Mouse (Mus musculus) embryonic facial prominence, embryonic 12.5 days (tissue): Measurements from ENCODE around the gene Vmn1r37. TPM values are rescaled to one million over a fixed set of nuclear protein-coding genes. Genes with fewer than 3 reads are reported as not detected.
"Not testable (repeated sequence)": the region's sequence is repeated elsewhere in the genome, so short reads cannot be mapped to it uniquely, and the experiment has no call there.

Experiments
- ATAC-seq: fragments of 200-750 bp; cut with Nextera tagmentation; 2 replicates; pipeline ENCODE4 v1.8.0; 2017; ENCODE audit not compliant: insufficient number of reproducible peaks, insufficient read depth, low FRiP score, low TSS enrichment
- H3K27ac ChIP-seq: fragments of 300-500 bp; sonication (generic); 2 replicates; pipeline ENCODE4 v1.5.1; 2016; ENCODE audit warnings: mild to moderate bottlenecking
- H3K27me3 ChIP-seq: fragments of 300-500 bp; sonication (generic); 2 replicates; pipeline ENCODE4 v1.6.1; 2016; ENCODE audit warnings: mild to moderate bottlenecking, moderate library complexity
- H3K36me3 ChIP-seq: fragments of 300-500 bp; sonication (generic); 2 replicates; pipeline ENCODE4 v1.6.1; 2016; ENCODE audit warnings: mild to moderate bottlenecking
- H3K4me1 ChIP-seq: fragments of 300-500 bp; sonication (generic); 2 replicates; pipeline ENCODE4 v1.6.1; 2016
- H3K4me2 ChIP-seq: fragments of 300-500 bp; sonication (generic); replicated peaks from 2 replicates; pipeline ENCODE4 v1.6.1; 2016; ENCODE audit warnings: mild to moderate bottlenecking, moderate library complexity
- H3K4me3 ChIP-seq: fragments of 300-500 bp; sonication (generic); 2 replicates; pipeline ENCODE4 v1.5.1; 2016; ENCODE audit warnings: mild to moderate bottlenecking
- H3K9ac ChIP-seq: fragments of 300-500 bp; sonication (generic); 2 replicates; pipeline ENCODE4 v1.6.1; 2016; ENCODE audit warnings: mild to moderate bottlenecking, moderate library complexity
- H3K9me3 ChIP-seq: fragments of 300-500 bp; sonication (generic); 2 replicates; pipeline ENCODE4 v1.6.1; 2016; ENCODE audit warnings: mild to moderate bottlenecking, moderate library complexity
- WGBS: fragments of 180-500 bp; shearing (Covaris S2); methylation state at CpG from one replicate; pipeline ENCODE4 v1.1.7; 2016; 5-methylcytosine and 5-hydroxymethylcytosine counted together
- polyA plus RNA-seq: library from polyadenylated mRNA; unstranded; fragments of >200 nt; fragmentation: Nextera tagmentation; extraction: Ambion mirVana; gene quantifications from 2 replicates; pipeline ENCODE4 v1.2.1, GENCODE M21; 2016

Gene Vmn1r37
- not detected in 2 replicates for polyA plus RNA-seq

DNA sequence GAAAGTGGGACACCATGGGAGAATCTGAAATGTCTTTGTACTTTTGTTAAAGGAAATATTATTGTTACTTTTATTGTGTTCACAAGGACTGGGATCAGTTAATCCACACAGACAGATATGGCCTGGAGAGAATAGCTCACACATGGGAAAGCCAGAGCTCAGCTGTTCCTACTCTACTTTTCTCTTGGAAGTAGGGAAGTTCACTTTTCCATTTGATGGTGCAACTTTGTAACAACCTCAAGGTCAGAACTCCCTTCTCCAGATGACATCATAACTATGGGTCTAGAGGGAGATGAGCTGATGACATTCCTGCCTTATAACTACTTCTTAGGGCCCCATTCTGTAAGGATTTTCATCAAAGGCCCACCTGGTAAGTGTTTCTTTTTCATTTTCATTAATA is at the start of gene Vmn1r37:
TSS of gene Vmn1r37 (plus strand) at position 301 of the 400 bp plus-strand sequence.
- not testable (repeated sequence) for ATAC-seq, H3K9ac ChIP-seq, H3K4me3 ChIP-seq, H3K27ac ChIP-seq, H3K36me3 ChIP-seq, H3K4me1 ChIP-seq, H3K9me3 ChIP-seq, H3K4me2 ChIP-seq, H3K27me3 ChIP-seq

GRCm38 (mm10) chr6:66685806-66686205 is 43.4 kb upstream of the Vmn1r37 start, which contains the start of gene Vmn1r35:
Vmn1r35 (minus strand) TSS chr6:66685906.
- Histone ChIP-seq H3K27ac (no peak within 1 kb of the TSS), H3K36me3 (no peaks in the 10 kb centered on the region), H3K4me1 (no peaks in the 10 kb centered on the region), H3K9me3 (no peaks in the 10 kb centered on the region), H3K9ac (no peak within 1 kb of the TSS), H3K4me3 (no peak within 1 kb of the TSS), H3K4me2 (no peak within 1 kb of the TSS), H3K27me3 (no peaks in the 10 kb centered on the region)
- ATAC-seq = no peak
- 78% methylated on average over 3 of the region's 3 CpGs for WGBS

GRCm38 (mm10) chr6:66708901-66709300 is 20.3 kb upstream of the Vmn1r37 start:
- no peaks in the 10 kb centered on the region for H3K27me3 ChIP-seq
- H3K36me3 ChIP-seq = no peaks in the 10 kb centered on the region
- no peaks in the 10 kb centered on the region for H3K9me3 ChIP-seq
- no peak overlapping the region for H3K9ac ChIP-seq
- no peak for ATAC-seq
- no peak overlapping the region for H3K4me2 ChIP-seq
- no peaks in the 10 kb centered on the region for H3K4me1 ChIP-seq
- no peak overlapping the region for H3K27ac ChIP-seq
- no peak overlapping the region for H3K4me3 ChIP-seq

GRCm38 (mm10) chr6:66713854-66714253 is 15.3 kb upstream of the Vmn1r37 start:
- Histone ChIP-seq H3K9me3 (no peaks in the 10 kb centered on the region), H3K27me3 (no peaks in the 10 kb centered on the region), H3K36me3 (no peaks in the 10 kb centered on the region), H3K27ac (no peak overlapping the region), H3K4me2 (no peak overlapping the region), H3K9ac (no peak overlapping the region), H3K4me3 (no peak overlapping the region), H3K4me1 (no peaks in the 10 kb centered on the region)
- no peak for ATAC-seq
- 74% methylated on average over 3 of the region's 3 CpGs for WGBS

GRCm38 (mm10) chr6:66719068-66719467 is 10.1 kb upstream of the Vmn1r37 start, which contains the start of gene Vmn1r36:
Vmn1r36 (minus strand) TSS chr6:66719168.
- ATAC-seq, H3K27ac ChIP-seq, H3K9me3 ChIP-seq, H3K4me1 ChIP-seq, H3K27me3 ChIP-seq, H3K36me3 ChIP-seq, H3K4me2 ChIP-seq, H3K4me3 ChIP-seq, H3K9ac ChIP-seq: not testable (repeated sequence)
- WGBS = 55% methylated on average over 2 of the region's 2 CpGs

- not testable (repeated sequence) for H3K4me3 ChIP-seq, H3K9ac ChIP-seq, H3K27me3 ChIP-seq, H3K9me3 ChIP-seq, H3K36me3 ChIP-seq, ATAC-seq, H3K4me2 ChIP-seq, H3K27ac ChIP-seq, H3K4me1 ChIP-seq
These were observed 53.3 kb downstream of the Vmn1r37 start, which contains the start of gene Vmn1r38 for GRCm38 (mm10) chr6:66782527-66782926. Vmn1r38 (minus strand) TSS chr6:66782627.

Other genes with a start within 250 kb of the Vmn1r37 start
- 91.5 and 100 TPM in 2 replicates for gene Mad2l1, start 194.0 kb upstream of the Vmn1r37 start, polyA plus RNA-seq
- gene Vmn1r32, start 169.3 kb upstream of the Vmn1r37 start, polyA plus RNA-seq = 0.08 TPM in 1 of 2 replicates, not detected in the other
- gene Vmn1r33, start 111.1 kb upstream of the Vmn1r37 start, polyA plus RNA-seq = not detected in 2 replicates
- gene Vmn1r34, start 85.5 kb upstream of the Vmn1r37 start, polyA plus RNA-seq = not detected in 2 replicates
- not detected in 2 replicates for gene Vmn1r35, start 43.5 kb upstream of the Vmn1r37 start, polyA plus RNA-seq
- gene Vmn1r36, start 10.2 kb upstream of the Vmn1r37 start, polyA plus RNA-seq = not detected in 2 replicates
- not detected in 2 replicates for gene Vmn1r38, start 53.2 kb downstream of the Vmn1r37 start, polyA plus RNA-seq
- not detected in 2 replicates for gene Vmn1r39, start 81.2 kb downstream of the Vmn1r37 start, polyA plus RNA-seq
- 48.2 and 55.7 TPM in 2 replicates for gene Gng12, start 167.0 kb downstream of the Vmn1r37 start, polyA plus RNA-seq